Mouse (Mus musculus): ENCODE measurements at regions not wholly inside any gene's neighbourhood (a gene's known extent, or its start where the extent isn't known, plus 50 kb on each side); places are given as distances from the start of the nearest gene placed in this dataset.

- in situ Hi-C loops (cut with MboI), result no loop called here
Observed at GRCm38 (mm10) chr1:51537765-51538360, 59.6 kb upstream of the Nabp1 start.

GRCm38 (mm10) chr1:51536076-51536475, 57.9 kb upstream of the Nabp1 start:
- in situ Hi-C loops (cut with MboI), result no loop called here

GRCm38 (mm10) chr1:51535414-51535813, 57.2 kb upstream of the Nabp1 start:
- in situ Hi-C loops (cut with MboI), result no loop called here

- in situ Hi-C loops (cut with MboI), result no loop called here
Observed at GRCm38 (mm10) chr1:51531360-51531759, 53.1 kb upstream of the Nabp1 start.

GRCm38 (mm10) chr1:51530191-51530926, 52.1 kb upstream of the Nabp1 start:
- in situ Hi-C loops (cut with MboI), result no loop called here

- in situ Hi-C loops (cut with MboI), result no loop called here
Observed at GRCm38 (mm10) chr1:51529653-51530052, 51.4 kb upstream of the Nabp1 start.

- in situ Hi-C loops (cut with MboI), result no loop called here
Observed at GRCm38 (mm10) chr1:51528671-51529070, 50.4 kb upstream of the Nabp1 start.
